Mouse (Mus musculus): ENCODE data around the gene Lhfpl3.

DNA sequence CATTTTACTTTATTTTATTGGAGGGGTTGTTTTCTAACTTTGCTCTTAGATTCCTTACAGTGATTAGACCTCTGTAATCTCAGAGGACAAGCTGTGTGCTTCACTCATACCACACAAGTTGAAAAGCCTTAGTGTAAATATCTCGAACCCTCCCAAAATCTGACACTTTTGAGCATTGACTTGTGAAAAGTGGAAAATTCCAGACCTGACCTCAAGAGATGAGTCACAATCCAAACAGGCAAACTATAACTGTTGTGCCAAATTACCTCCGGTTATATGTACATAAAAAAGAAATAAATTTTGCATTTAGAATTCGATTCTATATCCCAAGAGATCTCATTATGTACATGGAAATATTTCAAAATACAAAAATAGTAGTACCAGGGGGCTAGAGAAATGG is 468.8 kb downstream of the Lhfpl3 start:
- TF ChIP-seq POLR2A (IDR thresholded peaks at IDR 0.05; ENCODE audit: low read depth, low read length) (no peak), CTCF (IDR thresholded peaks at IDR 0.05; ENCODE audit: extremely low read depth, insufficient read length, insufficient replicate concordance, low read depth, low read length) (no peak)
